Mouse (Mus musculus) heart, postnatal 0 days (tissue): Measurements from ENCODE around the gene Fubp1. TPM values are rescaled to one million over a fixed set of nuclear protein-coding genes. Genes with fewer than 3 reads are reported as not detected.
"Not testable (repeated sequence)": the region's sequence is repeated elsewhere in the genome, so short reads cannot be mapped to it uniquely, and the experiment has no call there.

ENCODE experiments used
- ATAC-seq: fragments of 200-750 bp; cut with Nextera tagmentation; 2 replicates; pipeline ENCODE4 v1.8.0; 2017; ENCODE audit warnings: low read depth, moderate number of reproducible peaks, moderate library complexity; ENCODE audit not compliant: insufficient read depth
- DNase-seq: peaks from one replicate; pipeline ENCODE4 v3.0.0-alpha.2; 2016; ENCODE audit warnings: low spot score
- H3K27ac ChIP-seq: fragments of 300-500 bp; sonication (generic); 2 replicates; pipeline ENCODE4 v1.5.1; 2014; ENCODE audit warnings: low read depth, mild to moderate bottlenecking
- H3K27me3 ChIP-seq: fragments of 300-500 bp; sonication (generic); 2 replicates; pipeline ENCODE4 v1.6.1; 2014; ENCODE audit warnings: low read length, mixed read lengths; ENCODE audit not compliant: control insufficient read depth, insufficient read depth
- H3K36me3 ChIP-seq: fragments of 300-500 bp; sonication (generic); replicated peaks from 2 replicates; pipeline ENCODE4 v1.6.1; 2014; ENCODE audit warnings: low read length, mixed read lengths; ENCODE audit not compliant: control insufficient read depth, insufficient read depth
- H3K4me1 ChIP-seq: fragments of 300-500 bp; sonication (generic); 2 replicates; pipeline ENCODE4 v1.6.1; 2014; ENCODE audit warnings: antibody characterized with exemption; ENCODE audit not compliant: control insufficient read depth, insufficient read depth
- H3K4me2 ChIP-seq: fragments of 300-500 bp; sonication (generic); 2 replicates; pipeline ENCODE4 v1.6.1; 2014; ENCODE audit warnings: low read depth, mild to moderate bottlenecking, low read length, moderate library complexity
- H3K4me3 ChIP-seq: fragments of 300-500 bp; sonication (generic); 2 replicates; pipeline ENCODE4 v1.5.1; 2014; ENCODE audit warnings: low read depth, low read length
- H3K9ac ChIP-seq: fragments of 300-500 bp; sonication (generic); replicated peaks from 2 replicates; pipeline ENCODE4 v1.6.1; 2014; ENCODE audit warnings: low read depth, low read length, mixed read lengths
- H3K9me3 ChIP-seq: fragments of 300-500 bp; sonication (generic); replicated peaks from 2 replicates; pipeline ENCODE4 v1.6.1; 2016; ENCODE audit warnings: low read length; ENCODE audit not compliant: control insufficient read depth
- CTCF ChIP-seq: IDR thresholded peaks from 2 replicates; pipeline ENCODE4 v1.5.1; 2016; ENCODE audit warnings: antibody characterized with exemption, control low read depth, low read depth
- EP300 ChIP-seq: IDR thresholded peaks from 2 replicates; pipeline ENCODE4 v1.6.1; 2016; ENCODE audit warnings: antibody characterized with exemption, low read depth
- WGBS: fragments of 180-500 bp; shearing (Covaris S2); extraction: QIAGEN DNeasy Blood & Tissue Kit; methylation state at CpG from one replicate; pipeline ENCODE4 v1.1.7; 2014; 5-methylcytosine and 5-hydroxymethylcytosine counted together
- polyA plus RNA-seq: library from polyadenylated mRNA; unstranded; fragments of >200 nt; fragmentation: Nextera tagmentation; extraction: Ambion mirVana; gene quantifications from 2 replicates; pipeline ENCODE4 v1.2.1, GENCODE M21; 2015
- total RNA-seq: library from RNA; depleted of rRNA; stranded (reverse); fragments of >200 nt; gene quantifications from 2 replicates; pipeline ENCODE4 v1.2.3, GENCODE M21; 2014; ENCODE audit warnings: low replicate concordance

The Fubp1 gene
- total and polyA plus RNA-seq, 2 experiments from 2014 or later, result 71.2 to 72.9 TPM

DNA sequence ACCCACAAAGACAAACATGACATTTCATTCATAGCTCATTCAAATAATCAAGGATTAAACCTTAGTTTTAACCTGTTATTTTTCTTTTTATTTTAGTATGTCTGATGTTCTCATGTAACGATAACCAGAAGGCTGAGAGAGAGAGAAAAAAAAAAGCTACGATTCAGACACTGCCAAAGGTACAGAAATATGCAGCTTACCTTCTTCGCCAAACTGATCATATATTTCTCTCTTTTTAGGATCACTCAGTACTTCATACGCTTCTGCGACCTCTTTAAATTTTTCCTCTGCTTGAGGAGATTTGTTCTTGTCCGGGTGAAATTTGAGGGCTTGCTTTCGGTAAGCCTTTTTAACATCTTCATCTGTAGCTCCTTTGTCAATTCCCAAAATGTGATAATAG, 17.0 kb upstream of the Fubp1 start:
- under 1% methylated on average over 7 of the region's 7 CpGs for WGBS
- Histone ChIP-seq H3K36me3 (no peaks in the 10 kb centered on the region), H3K9ac (peak overlapping the region; percentile 83), H3K9me3 (no peaks in the 10 kb centered on the region), H3K4me1 (peaks cover 11% of the 10 kb centered on the region), H3K4me2 (peak overlapping the region; percentile 61), H3K4me3 (peak overlapping the region; percentile 78), H3K27ac (peak overlapping the region; percentile 93), H3K27me3 (no peaks in the 10 kb centered on the region)
- ATAC-seq (no peak), DNase-seq (no peak)
- TF ChIP-seq EP300, result no peak
- TF ChIP-seq CTCF, result no peak

DNA sequence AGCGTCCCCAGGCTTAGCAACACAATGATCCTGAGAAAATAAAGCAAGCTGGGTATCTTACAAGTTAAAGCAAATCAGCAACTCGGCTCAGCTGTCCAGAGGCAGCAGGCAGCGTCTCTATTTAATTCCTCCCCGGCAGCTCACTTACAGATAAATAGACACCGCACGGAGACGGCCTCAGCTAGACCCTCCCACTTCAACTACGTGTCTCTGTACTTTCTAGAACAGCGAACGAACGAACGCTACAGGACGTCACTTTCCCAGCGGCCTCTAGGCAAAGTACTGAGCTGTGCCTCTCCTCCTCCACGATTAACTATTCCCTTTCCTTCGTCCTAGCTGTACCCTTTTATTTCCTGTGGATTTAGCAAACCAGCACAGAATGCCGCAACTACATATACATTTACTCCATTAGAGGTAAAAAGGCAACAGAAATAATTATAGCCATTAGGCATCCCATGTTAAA, 16.6 kb upstream of the Fubp1 start:
- peak overlapping the region; percentile 93 for H3K27ac ChIP-seq

DNA sequence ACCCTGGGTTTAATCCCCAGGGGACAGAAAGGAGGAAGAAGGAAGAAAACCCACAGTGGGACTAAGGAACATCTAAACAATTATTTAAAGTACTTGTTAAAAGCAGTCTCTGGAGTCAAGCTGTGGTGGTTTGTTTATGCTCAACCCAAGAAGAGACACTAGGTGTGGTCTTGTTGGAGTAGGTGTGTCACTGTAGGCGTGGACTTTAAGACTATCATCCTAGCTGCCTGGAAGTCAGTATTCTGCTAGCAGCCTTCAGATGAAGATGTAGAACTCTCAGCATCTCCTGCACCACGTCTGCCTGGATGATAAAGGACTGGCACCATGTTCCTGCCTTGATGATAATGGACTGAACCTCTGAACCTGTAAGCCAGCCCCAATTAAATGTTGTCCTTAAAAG, 13.0 kb upstream of the Fubp1 start:
- not testable (repeated sequence) for H3K36me3 ChIP-seq, ATAC-seq, H3K9ac ChIP-seq, H3K27me3 ChIP-seq, H3K4me1 ChIP-seq, DNase-seq, H3K4me3 ChIP-seq, H3K4me2 ChIP-seq, H3K9me3 ChIP-seq, H3K27ac ChIP-seq
- 38% methylated on average over 2 of the region's 2 CpGs for WGBS

More for the DNA sequence above, 16.6 kb upstream of the Fubp1 start:
- Histone ChIP-seq H3K9me3 (no peaks in the 10 kb centered on the region), H3K27me3 (no peaks in the 10 kb centered on the region), H3K4me2 (peak overlapping the region; percentile 61), H3K9ac (peak overlapping the region; percentile 83), H3K4me1 (peaks cover 10% of the 10 kb centered on the region), H3K36me3 (no peaks in the 10 kb centered on the region), H3K4me3 (peak overlapping the region; percentile 78)
- DNase-seq (peak; percentile 99), ATAC-seq (peak; percentile 98)
- TF ChIP-seq CTCF (no peak), EP300 (no peak)
- WGBS, result under 1% methylated on average over 17 of the region's 17 CpGs

DNA sequence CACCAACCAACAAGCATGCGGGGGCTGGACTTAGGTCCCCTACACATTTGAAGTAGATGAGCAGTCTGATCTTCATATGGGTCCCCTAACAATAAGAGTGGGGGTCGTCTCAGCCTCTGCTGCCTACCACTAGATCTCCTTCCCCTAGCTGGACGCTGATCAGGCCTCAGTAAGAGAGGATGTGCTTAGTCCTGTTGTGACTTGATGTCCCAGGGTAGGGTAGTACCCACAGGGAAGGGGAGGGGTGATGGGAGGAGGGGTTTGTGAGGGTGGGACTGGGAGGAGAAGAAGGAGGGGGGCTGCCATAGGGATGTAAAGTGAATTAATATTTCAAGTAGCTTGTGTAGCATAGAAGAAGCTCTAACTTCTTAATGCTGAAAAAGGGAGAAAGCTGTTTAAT, 11.1 kb upstream of the Fubp1 start:
- no peaks in the 10 kb centered on the region for H3K9me3 ChIP-seq
- no peak overlapping the region for H3K27ac ChIP-seq
- no peaks in the 10 kb centered on the region for H3K36me3 ChIP-seq
- no peaks in the 10 kb centered on the region for H3K27me3 ChIP-seq
- H3K4me2 ChIP-seq, result no peak overlapping the region
- no peaks in the 10 kb centered on the region for H3K4me1 ChIP-seq
- WGBS, result 67% methylated on average over 3 of the region's 3 CpGs
- ATAC-seq, result no peak
- TF ChIP-seq CTCF (no peak), EP300 (no peak)
- no peak overlapping the region for H3K9ac ChIP-seq
- no peak overlapping the region for H3K4me3 ChIP-seq
- no peak for DNase-seq

DNA sequence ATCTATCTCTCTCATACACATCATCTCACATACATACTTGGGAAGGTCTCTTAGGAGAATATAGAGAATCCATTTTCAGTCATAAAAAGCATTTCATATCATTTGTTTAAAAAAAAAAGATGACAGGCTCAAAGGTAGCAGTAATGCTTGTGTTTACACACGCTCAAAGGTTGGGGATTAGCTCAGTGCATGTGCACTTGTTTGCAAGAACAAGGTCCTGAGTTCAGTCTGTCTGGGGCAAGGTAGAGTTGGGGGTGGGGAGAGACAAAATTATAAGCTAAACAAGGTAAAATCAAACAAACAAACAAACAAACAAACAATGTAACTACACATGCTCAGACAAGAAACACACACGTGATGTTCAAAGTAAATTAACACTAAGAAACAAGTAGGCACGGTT, 9.0 kb upstream of the Fubp1 start:
- 86% methylated on average over 3 of the region's 3 CpGs for WGBS
- TF ChIP-seq CTCF (no peak), EP300 (no peak)

DNA sequence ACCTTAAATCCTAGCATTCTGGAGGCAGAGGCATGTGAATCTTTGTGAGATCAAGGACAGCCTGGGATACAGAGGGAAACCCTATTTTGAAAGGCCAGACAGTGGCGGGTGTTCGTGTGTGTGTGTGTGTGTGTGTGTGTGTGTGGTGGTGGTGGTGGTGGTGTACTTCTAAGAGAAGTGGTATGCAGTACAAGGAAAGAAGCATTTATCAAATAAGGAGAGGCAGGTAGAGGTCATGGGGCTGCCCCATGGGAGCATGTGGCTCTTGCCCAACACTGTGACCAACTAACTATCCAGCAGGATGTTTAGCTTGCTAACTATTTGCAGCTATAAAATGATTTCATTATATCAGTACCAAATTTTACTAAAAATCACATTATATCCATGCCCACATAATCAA, 8.6 kb upstream of the Fubp1 start:
- no peaks in the 10 kb centered on the region for H3K27me3 ChIP-seq
- WGBS, result 93% methylated on average over 2 of the region's 2 CpGs
- no peak overlapping the region for H3K27ac ChIP-seq
- DNase-seq, result no peak
- H3K4me3 ChIP-seq, result no peak overlapping the region
- no peak for ATAC-seq
- H3K4me1 ChIP-seq, result no peaks in the 10 kb centered on the region
- no peak for TF ChIP-seq EP300
- TF ChIP-seq CTCF, result no peak
- H3K4me2 ChIP-seq, result no peak overlapping the region
- H3K9me3 ChIP-seq, result no peaks in the 10 kb centered on the region
- no peaks in the 10 kb centered on the region; the same call in 1 of the 2 replicates for H3K36me3 ChIP-seq
- H3K9ac ChIP-seq, result no peak overlapping the region

More for the DNA sequence above, 9.0 kb upstream of the Fubp1 start:
- DNase-seq (no peak), ATAC-seq (no peak)
- no peaks in the 10 kb centered on the region for H3K9me3 ChIP-seq
- no peaks in the 10 kb centered on the region for H3K27me3 ChIP-seq
- no peak overlapping the region for H3K9ac ChIP-seq
- H3K4me3 ChIP-seq, result no peak overlapping the region
- no peak overlapping the region for H3K4me2 ChIP-seq
- no peaks in the 10 kb centered on the region for H3K36me3 ChIP-seq
- no peaks in the 10 kb centered on the region for H3K4me1 ChIP-seq
- no peak overlapping the region for H3K27ac ChIP-seq
